Mouse (Mus musculus) limb, embryonic 14.5 days (tissue): ENCODE results near the gene Rbbp4. TPM values are rescaled to one million over a fixed set of nuclear protein-coding genes. Genes with fewer than 3 reads are reported as not detected.
A peak's percentile ranks its signal among the peaks of the same experiment; 100 is the strongest.

ENCODE experiments used
- ATAC-seq: fragments of 200-750 bp; cut with Nextera tagmentation; 2 replicates; pipeline ENCODE4 v1.8.0; 2017; ENCODE audit warnings: low read depth, moderate number of reproducible peaks, moderate TSS enrichment; ENCODE audit not compliant: low FRiP score
- DNase-seq: peaks from one replicate; pipeline ENCODE4 v3.0.0-alpha.2; 2015; ENCODE audit warnings: low spot score
- H3K27ac ChIP-seq: fragments of 300-500 bp; sonication (generic); replicated peaks from 2 replicates; pipeline ENCODE4 v1.5.1; 2014; ENCODE audit warnings: low read depth, mild to moderate bottlenecking, low read length, moderate library complexity, mixed read lengths
- H3K27me3 ChIP-seq: fragments of 300-500 bp; sonication (generic); 2 replicates; pipeline ENCODE4 v1.6.1; 2014; ENCODE audit warnings: low read length, mixed read lengths; ENCODE audit not compliant: control insufficient read depth, insufficient read depth
- H3K36me3 ChIP-seq: fragments of 300-500 bp; sonication (generic); 2 replicates; pipeline ENCODE4 v1.6.1; 2014; ENCODE audit warnings: mild to moderate bottlenecking, low read length, moderate library complexity, mixed read lengths; ENCODE audit not compliant: control insufficient read depth, insufficient read depth
- H3K4me1 ChIP-seq: fragments of 300-500 bp; sonication (generic); 2 replicates; pipeline ENCODE4 v1.6.1; 2014; ENCODE audit warnings: antibody characterized with exemption, low read length, mixed read lengths; ENCODE audit not compliant: control insufficient read depth, insufficient read depth
- H3K4me2 ChIP-seq: fragments of 300-500 bp; sonication (generic); replicated peaks from 2 replicates; pipeline ENCODE4 v1.6.1; 2014; ENCODE audit warnings: low read depth, mild to moderate bottlenecking, low read length, moderate library complexity; ENCODE audit not compliant: severe bottlenecking
- H3K4me3 ChIP-seq: fragments of 300-500 bp; sonication (generic); replicated peaks from 2 replicates; pipeline ENCODE4 v1.5.1; 2014; ENCODE audit warnings: low read length
- H3K9ac ChIP-seq: fragments of 300-500 bp; sonication (generic); 2 replicates; pipeline ENCODE4 v1.6.1; 2014; ENCODE audit warnings: mild to moderate bottlenecking, low read depth, low read length, moderate library complexity; ENCODE audit not compliant: severe bottlenecking
- H3K9me3 ChIP-seq: fragments of 300-500 bp; sonication (generic); 2 replicates; pipeline ENCODE4 v1.6.1; 2016; ENCODE audit warnings: low read length; ENCODE audit not compliant: control insufficient read depth
- POLR2A ChIP-seq: fragments of 200-500 bp; IDR thresholded peaks from 2 replicates; pipeline ENCODE4 v1.8.0; 2012; ENCODE audit warnings: inconsistent platforms, mild to moderate bottlenecking, moderate library complexity, borderline replicate concordance; ENCODE audit not compliant: insufficient read depth, insufficient read length; ENCODE audit errors: extremely low read depth
- WGBS: fragments of 180-500 bp; shearing (Covaris S2); extraction: QIAGEN DNeasy Blood & Tissue Kit; methylation state at CpG from one replicate; pipeline ENCODE4 v1.1.7; 2014; 5-methylcytosine and 5-hydroxymethylcytosine counted together
- polyA plus RNA-seq, 2 experiments: library from polyadenylated mRNA; depleted of rRNA in 1 of 2; stranded (reverse) in 1 of 2; unstranded in 1 of 2; fragments of >200 nt; fragmentation: Nextera tagmentation in 1 of 2; extraction: Ambion mirVana in 1 of 2; gene quantifications; 2 replicates each; pipeline versions ENCODE4 v1.2.1 to v1.2.3; 2012 to 2014

The Rbbp4 gene
- polyA plus RNA-seq, 2 experiments = 128 to 331 TPM

DNA sequence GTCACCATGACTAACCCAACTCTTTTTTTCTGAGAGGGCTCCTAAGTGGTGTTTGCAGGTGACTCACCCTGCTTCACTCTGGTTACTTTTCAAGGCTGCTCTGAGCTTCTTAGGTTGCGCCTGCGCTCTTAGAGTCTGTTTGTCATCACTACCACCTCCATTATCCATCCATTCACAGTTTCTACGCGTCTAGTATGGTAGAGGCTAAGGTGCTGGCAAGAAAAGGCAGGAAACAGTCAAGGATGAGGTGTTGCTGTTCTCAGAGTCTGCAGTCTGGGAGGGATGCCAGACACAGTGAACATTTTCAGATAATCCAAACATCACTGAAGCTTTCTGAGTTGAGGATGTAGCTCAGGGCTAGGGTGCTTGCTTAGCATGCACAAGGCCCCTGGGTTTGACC lies 37.4 kb downstream of the Rbbp4 start:
- ATAC-seq = no peak
- WGBS = 75% methylated on average over 4 of the region's 4 CpGs
- Histone ChIP-seq H3K36me3 (no peaks in the 10 kb centered on the region; the same call in 1 of the 2 replicates), H3K27ac (no peak overlapping the region), H3K9ac (no peak overlapping the region), H3K27me3 (no peaks in the 10 kb centered on the region), H3K9me3 (peaks cover 13% of the 10 kb centered on the region; the same call in 1 of the 2 replicates), H3K4me2 (no peak overlapping the region), H3K4me1 (peaks cover 11% of the 10 kb centered on the region), H3K4me3 (no peak overlapping the region)
- DNase-seq = peak; percentile 26
- no peak for TF ChIP-seq POLR2A

GRCm38 (mm10) chr4:129296066-129296465 lies 39.1 kb downstream of the Rbbp4 start:
- no peaks in the 10 kb centered on the region for H3K27me3 ChIP-seq
- 81% methylated on average over 7 of the region's 7 CpGs for whole genome bisulfite sequencing
- ATAC-seq = no peak
- H3K9ac ChIP-seq = no peak overlapping the region
- H3K36me3 ChIP-seq = no peaks in the 10 kb centered on the region; the same call in 1 of the 2 replicates
- H3K27ac ChIP-seq = no peak overlapping the region
- no peak for TF ChIP-seq POLR2A
- H3K4me3 ChIP-seq = no peak overlapping the region
- H3K4me2 ChIP-seq = no peak overlapping the region
- peaks cover 11% of the 10 kb centered on the region for H3K4me1 ChIP-seq
- no peak for DNase-seq
- H3K9me3 ChIP-seq = peaks cover 7% of the 10 kb centered on the region; the same call in 1 of the 2 replicates

GRCm38 (mm10) chr4:129295188-129295587 lies 40.0 kb downstream of the Rbbp4 start:
- Histone ChIP-seq H3K4me3 (no peak overlapping the region), H3K9me3 (no peaks in the 10 kb centered on the region), H3K27me3 (no peaks in the 10 kb centered on the region), H3K36me3 (no peaks in the 10 kb centered on the region), H3K9ac (no peak overlapping the region), H3K27ac (no peak overlapping the region), H3K4me2 (no peak overlapping the region), H3K4me1 (peaks cover 11% of the 10 kb centered on the region)
- TF ChIP-seq POLR2A = no peak
- WGBS = 68% methylated on average over 2 of the region's 2 CpGs
- ATAC-seq (no peak), DNase-seq (no peak)

- Histone ChIP-seq H3K9me3 (no peaks in the 10 kb centered on the region), H3K36me3 (no peaks in the 10 kb centered on the region), H3K4me1 (peaks cover 11% of the 10 kb centered on the region), H3K4me3 (no peak overlapping the region), H3K9ac (peak overlapping the region; percentile 25; the same call in 1 of the 2 replicates), H3K4me2 (0 out of 2 replicates have a peak overlapping the region, but pooled peaks have one; percentile 1), H3K27me3 (no peaks in the 10 kb centered on the region), H3K27ac (no peak overlapping the region)
- no peak for TF ChIP-seq POLR2A
- ATAC-seq (no peak), DNase-seq (no peak)
- 34% methylated on average over 16 of the region's 16 CpGs for WGBS
Observed at GRCm38 (mm10) chr4:129293702-129294101, 41.5 kb downstream of the Rbbp4 start.

DNA sequence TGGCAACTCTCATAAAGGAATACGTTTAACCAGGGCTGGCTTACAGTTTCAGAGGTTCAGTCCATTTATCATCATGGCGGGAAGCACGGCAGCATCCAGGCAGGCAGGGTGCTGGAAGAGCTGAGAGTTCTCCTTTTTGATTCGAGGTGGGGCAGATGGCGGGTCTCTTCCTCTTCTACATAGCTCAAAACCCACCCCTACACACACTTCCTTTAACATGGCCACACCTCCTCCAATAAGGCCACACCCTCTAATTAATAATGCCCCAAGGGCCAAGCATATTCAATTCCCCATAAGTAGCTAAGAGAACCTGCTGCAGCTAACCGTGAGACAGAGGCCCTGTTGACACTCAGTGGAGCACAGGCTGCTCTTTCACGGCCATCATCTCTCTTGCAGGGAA lies 42.3 kb downstream of the Rbbp4 start:
- no peaks in the 10 kb centered on the region for H3K36me3 ChIP-seq
- no peak overlapping the region for H3K4me3 ChIP-seq
- no peaks in the 10 kb centered on the region for H3K27me3 ChIP-seq
- H3K4me1 ChIP-seq = peaks cover 11% of the 10 kb centered on the region
- 65% methylated on average over 7 of the region's 7 CpGs for WGBS
- H3K4me2 ChIP-seq = no peak overlapping the region
- ATAC-seq (no peak), DNase-seq (no peak)
- no peaks in the 10 kb centered on the region for H3K9me3 ChIP-seq
- no peak overlapping the region for H3K9ac ChIP-seq
- H3K27ac ChIP-seq = no peak overlapping the region
- TF ChIP-seq POLR2A = no peak

GRCm38 (mm10) chr4:129289671-129290070 lies 45.5 kb downstream of the Rbbp4 start:
- ATAC-seq = no peak
- H3K4me1 ChIP-seq = peaks cover 18% of the 10 kb centered on the region
- H3K4me2 ChIP-seq = no peak overlapping the region
- WGBS = 88% methylated on average over 8 of the region's 8 CpGs
- H3K27me3 ChIP-seq = peaks cover 6% of the 10 kb centered on the region
- H3K9ac ChIP-seq = no peak overlapping the region
- DNase-seq = no peak
- no peak overlapping the region for H3K4me3 ChIP-seq
- H3K27ac ChIP-seq = no peak overlapping the region
- H3K9me3 ChIP-seq = no peaks in the 10 kb centered on the region
- no peak for TF ChIP-seq POLR2A
- H3K36me3 ChIP-seq = no peaks in the 10 kb centered on the region
